In the genomic region with DNA sequence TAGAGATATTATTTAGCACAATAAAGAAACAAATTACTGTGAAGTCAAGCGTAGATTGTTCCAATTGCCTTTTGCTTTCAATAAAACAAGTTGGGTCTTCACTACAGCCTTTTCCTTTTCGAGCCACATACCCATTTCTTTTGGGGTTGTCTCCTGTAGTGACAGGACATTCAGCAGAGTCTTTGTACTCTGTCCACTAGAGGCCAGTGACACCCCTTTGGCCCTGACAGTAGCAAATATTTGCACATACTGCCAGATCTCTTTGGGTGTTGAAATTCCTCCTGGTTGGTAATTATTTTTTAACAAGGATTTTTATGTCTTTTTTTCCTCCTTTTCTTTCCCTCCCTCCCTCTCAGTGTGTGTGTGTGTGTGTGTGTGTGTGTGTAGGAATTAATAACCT, we compare ENCODE assay signal across 15 mouse cellular contexts. TPM values are rescaled to one million over a fixed set of nuclear protein-coding genes. Genes with fewer than 3 reads are reported as not detected.
DNase-seq lines count a peak whose midpoint lies in the region; ATAC-seq and TF ChIP-seq lines count a peak whose summit lies in the region.
"Had no signal": no experiment of that assay in that cellular context is flagged by ENCODE, and none has a peak within 500 bp of the region (broad histone marks: within the 10 kb centered on the region; RNA-seq: fewer than 3 reads in every experiment).

No protein-coding gene starts in this region.

- intact Hi-C loops in heart, postnatal 10 days (cut with DNase I): loop anchor here (1.0 to 10.0 kb wide), 3 partner anchors 342 to 1344 kb away; no protein-coding TSS in a partner anchor

- H3K4me1 ChIP-seq in kidney, postnatal 0 days (replicated peaks; ENCODE audit: insufficient read depth, low read length): peaks cover 4% of the 10 kb centered on the region; the same call in 1 of the 2 replicates
- no peaks in the 10 kb centered on the region for H3K4me1 ChIP-seq in kidney, embryonic 14.5 days (ENCODE audit: control insufficient read depth, insufficient read depth, low read length)

- DNase-seq in cerebellum, adult 11-12 months: peak; percentile 13
- DNase-seq in cerebellum, postnatal 4 days (ENCODE audit: low spot score in 2 of 2): no peak
- no peak for DNase-seq in kidney, postnatal 0 days (ENCODE audit: low spot score)
- peak; percentile 65 for DNase-seq in 3T3-L1 (ENCODE audit: low read depth, low spot score)
- DNase-seq in brain, embryonic 14.5 days (ENCODE audit: low read depth): no peak
- no peak for DNase-seq in gastrocnemius, postnatal 4 days (ENCODE audit: low spot score in 2 of 2)
- DNase-seq in heart, postnatal 10 days: no peak
- DNase-seq: adrenal gland, adult 8-10 months; B cell, adult 2 months; lung, adult 2 months had no signal

- TF ChIP-seq CTCF in kidney, postnatal 0 days (IDR thresholded peaks at IDR 0.05; ENCODE audit: low read depth): peak; percentile 50; the same call in 1 of the 2 replicates
- TF ChIP-seq CTCF in brain, embryonic 14.5 days (IDR thresholded peaks at IDR 0.05; ENCODE audit: borderline replicate concordance, extremely low read depth, insufficient read depth, insufficient read length): peak; percentile 22; the same call in 1 of the 2 replicates

- TF ChIP-seq POLR2A in brain, embryonic 14.5 days (IDR thresholded peaks at IDR 0.05; ENCODE audit: borderline replicate concordance, extremely low read depth, insufficient read depth, insufficient read length, poor library complexity, severe bottlenecking): no peak

- H3K9ac ChIP-seq in kidney, postnatal 0 days (ENCODE audit: low read depth, low read length): no peak overlapping the region
- no peak overlapping the region for H3K9ac ChIP-seq in kidney, embryonic 14.5 days (ENCODE audit: low read depth, low read length)
- H3K9ac ChIP-seq: hindbrain, embryonic 15.5 days had no signal

- peaks cover 3% of the 10 kb centered on the region; the same call in 1 of the 2 replicates for H3K27me3 ChIP-seq in kidney, postnatal 0 days (ENCODE audit: insufficient read depth, low read length)
- H3K27me3 ChIP-seq in kidney, embryonic 14.5 days (ENCODE audit: control insufficient read depth, insufficient read depth, low read length): peaks cover 8% of the 10 kb centered on the region

- H3K9me3 ChIP-seq in kidney, postnatal 0 days (replicated peaks; ENCODE audit: low read length): no peaks in the 10 kb centered on the region
- no peaks in the 10 kb centered on the region for H3K9me3 ChIP-seq in kidney, embryonic 14.5 days (ENCODE audit: control insufficient read depth, low read length)
- H3K9me3 ChIP-seq: hindbrain, embryonic 15.5 days had no signal

- no peak for ATAC-seq in kidney, postnatal 0 days (replicated peaks; ENCODE audit: low FRiP score, low read depth)
- no peak for ATAC-seq in kidney, embryonic 14.5 days (ENCODE audit: low FRiP score, low TSS enrichment)

- H3K4me2 ChIP-seq in kidney, postnatal 0 days (ENCODE audit: low read length): no peak overlapping the region
- no peak overlapping the region for H3K4me2 ChIP-seq in kidney, embryonic 14.5 days (replicated peaks; ENCODE audit: low read depth, low read length)
- H3K4me2 ChIP-seq: hindbrain, embryonic 15.5 days had no signal

- no peak overlapping the region for H3K27ac ChIP-seq in kidney, postnatal 0 days
- no peak overlapping the region for H3K27ac ChIP-seq in kidney, embryonic 14.5 days (ENCODE audit: low read depth, low read length)
- H3K27ac ChIP-seq: hindbrain, embryonic 15.5 days had no signal

- no peak overlapping the region for H3K4me3 ChIP-seq in kidney, postnatal 0 days (replicated peaks; ENCODE audit: low read depth, low read length)
- no peak overlapping the region for H3K4me3 ChIP-seq in kidney, embryonic 14.5 days (ENCODE audit: low read length)
- H3K4me3 ChIP-seq: hindbrain, embryonic 15.5 days had no signal

- no peaks in the 10 kb centered on the region for H3K36me3 ChIP-seq in kidney, postnatal 0 days (ENCODE audit: insufficient read depth, low read length)
- H3K36me3 ChIP-seq in kidney, embryonic 14.5 days (ENCODE audit: control insufficient read depth, insufficient read depth, low read length): no peaks in the 10 kb centered on the region
- H3K36me3 ChIP-seq: hindbrain, embryonic 15.5 days had no signal

- 69% methylated on average over 2 of the region's 2 CpGs for WGBS in kidney, postnatal 0 days
- WGBS in kidney, embryonic 14.5 days: 69% methylated on average over 2 of the region's 2 CpGs

RNA-seq across cellular contexts. Expression of a gene that starts 31.0 kb away (rescaled TPM):
- polyA plus RNA-seq in kidney, postnatal 0 days (2015; fragmentation: Nextera tagmentation; extraction: Ambion mirVana): not detected in 2 replicates
- polyA plus RNA-seq in kidney, embryonic 14.5 days (2014; fragmentation: Nextera tagmentation; extraction: Ambion mirVana): not detected in 2 replicates
- 0.66 and 0.90 TPM in 2 replicates for polyA plus RNA-seq in brain, embryonic 14.5 days (2012; rRNA removed)
- not detected for total RNA-seq in gastrocnemius, postnatal 4 days (2021)
- not detected for total RNA-seq in heart, postnatal 10 days (2021)
- total RNA-seq: adrenal gland, adult 8-10 months; megakaryocyte-erythroid progenitor cell, adult 5-6 weeks; MEL had no signal
- polyA plus RNA-seq: heart, embryonic 14.5 days; lung, adult 2 months had no signal

Comparison
In these comparisons a context has a peak if more than half of its experiments do, and no peak if none do; other contexts are left out.
1. DNase-seq: peak in cerebellum, adult 11-12 months (single experiment) and 3T3-L1 (single experiment); none in cerebellum, postnatal 4 days (0 of 2), kidney, postnatal 0 days (single experiment), brain, embryonic 14.5 days (single experiment), gastrocnemius, postnatal 4 days (0 of 2) and heart, postnatal 10 days (0 of 2).